Mouse (Mus musculus): ENCODE measurements at regions not wholly inside any gene's neighbourhood (a gene's known extent, or its start where the extent isn't known, plus 50 kb on each side); places are given as distances from the start of the nearest gene placed in this dataset.

DNA sequence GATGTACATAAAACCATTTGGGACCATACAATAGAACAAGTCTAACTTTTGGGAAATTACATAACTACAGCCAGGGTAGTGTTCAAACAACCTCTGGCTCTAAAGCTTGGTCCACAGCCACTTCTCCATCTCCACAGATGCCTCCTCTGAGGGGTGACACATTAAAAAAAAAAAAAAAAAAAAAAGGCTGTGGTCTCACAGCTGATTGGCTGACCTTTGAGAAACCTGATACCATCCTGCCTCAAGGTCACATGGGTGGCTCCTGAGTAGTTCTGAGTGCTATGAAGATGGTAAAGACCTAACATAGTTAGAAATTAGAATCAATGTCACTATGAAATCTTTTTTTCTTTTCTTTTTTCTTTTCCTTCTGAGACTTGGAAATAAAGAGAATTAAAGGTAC, 102.4 kb downstream of the Tmem182 start:
- no peak overlapping the region for H3K27ac ChIP-seq (ENCODE audit: low read length)
- H3K9me3 ChIP-seq (ENCODE audit: control insufficient read depth, low read length) = no peaks in the 10 kb centered on the region
- H3K4me1 ChIP-seq (replicated peaks; ENCODE audit: control insufficient read depth, insufficient read depth, low read length) = no peaks in the 10 kb centered on the region
- no peak overlapping the region for H3K9ac ChIP-seq (replicated peaks; ENCODE audit: low read depth, low read length)
- no peaks in the 10 kb centered on the region for H3K27me3 ChIP-seq (replicated peaks; ENCODE audit: control insufficient read depth, insufficient read depth, low read length)
- H3K4me2 ChIP-seq (ENCODE audit: low read length) = no peak overlapping the region
- H3K4me3 ChIP-seq (replicated peaks; ENCODE audit: low read length) = no peak overlapping the region
- ATAC-seq = no peak
- no peaks in the 10 kb centered on the region for H3K36me3 ChIP-seq (ENCODE audit: control insufficient read depth, insufficient read depth)

GRCm38 (mm10) chr1:40913591-40913990, 108.2 kb downstream of the Tmem182 start:
- peak; percentile 69 for ATAC-seq
- Histone ChIP-seq H3K4me1 (replicated peaks; ENCODE audit: control insufficient read depth, insufficient read depth, low read length) (peaks cover 6% of the 10 kb centered on the region), H3K27ac (ENCODE audit: low read length) (no peak overlapping the region; the same call in 1 of the 2 replicates), H3K4me2 (ENCODE audit: low read length) (no peak overlapping the region), H3K9ac (replicated peaks; ENCODE audit: low read depth, low read length) (no peak overlapping the region), H3K4me3 (replicated peaks; ENCODE audit: low read length) (no peak overlapping the region), H3K9me3 (ENCODE audit: control insufficient read depth, low read length) (no peaks in the 10 kb centered on the region), H3K36me3 (ENCODE audit: control insufficient read depth, insufficient read depth) (no peaks in the 10 kb centered on the region), H3K27me3 (replicated peaks; ENCODE audit: control insufficient read depth, insufficient read depth, low read length) (no peaks in the 10 kb centered on the region)
- 38% methylated on average over 3 of the region's 3 CpGs for WGBS

DNA sequence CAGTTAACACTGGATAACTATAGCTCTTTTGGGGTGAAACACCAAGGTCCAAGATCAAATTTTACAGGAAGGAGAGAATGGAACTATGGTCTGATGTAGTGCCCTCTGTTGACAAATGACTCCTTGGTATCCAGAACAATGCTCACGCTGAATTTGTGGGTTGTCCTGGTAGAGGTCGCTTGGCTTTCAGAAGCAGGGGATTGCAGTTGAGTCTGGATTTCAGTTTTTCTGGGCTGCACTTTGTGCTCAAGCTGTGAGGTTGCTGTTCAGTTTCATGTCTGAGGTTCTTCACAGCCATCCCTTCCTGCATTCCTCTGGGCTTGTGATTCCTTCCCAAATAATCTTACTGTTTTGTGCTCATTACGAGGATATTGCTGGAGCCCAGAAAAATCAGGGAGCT, 118.9 kb downstream of the Tmem182 start:
- H3K4me3 ChIP-seq (replicated peaks; ENCODE audit: low read length) = no peak overlapping the region
- H3K27me3 ChIP-seq (replicated peaks; ENCODE audit: control insufficient read depth, insufficient read depth, low read length) = no peaks in the 10 kb centered on the region

GRCm38 (mm10) chr1:40924780-40925179, 119.4 kb downstream of the Tmem182 start:
- H3K4me1 ChIP-seq (replicated peaks; ENCODE audit: control insufficient read depth, insufficient read depth, low read length) = no peaks in the 10 kb centered on the region
- no peaks in the 10 kb centered on the region for H3K9me3 ChIP-seq (ENCODE audit: control insufficient read depth, low read length)
- H3K27ac ChIP-seq (ENCODE audit: low read length) = no peak overlapping the region
- WGBS = 26% methylated on average over 7 of the region's 7 CpGs
- no peak overlapping the region for H3K4me3 ChIP-seq (replicated peaks; ENCODE audit: low read length)
- H3K4me2 ChIP-seq (ENCODE audit: low read length) = no peak overlapping the region
- H3K27me3 ChIP-seq (replicated peaks; ENCODE audit: control insufficient read depth, insufficient read depth, low read length) = no peaks in the 10 kb centered on the region
- no peak for ATAC-seq
- no peaks in the 10 kb centered on the region for H3K36me3 ChIP-seq (ENCODE audit: control insufficient read depth, insufficient read depth)
- no peak overlapping the region for H3K9ac ChIP-seq (replicated peaks; ENCODE audit: low read depth, low read length)

More for the DNA sequence above, 118.9 kb downstream of the Tmem182 start:
- no peaks in the 10 kb centered on the region for H3K4me1 ChIP-seq (replicated peaks; ENCODE audit: control insufficient read depth, insufficient read depth, low read length)
- no peaks in the 10 kb centered on the region for H3K36me3 ChIP-seq (ENCODE audit: control insufficient read depth, insufficient read depth)
- H3K4me2 ChIP-seq (ENCODE audit: low read length) = no peak overlapping the region
- H3K9me3 ChIP-seq (ENCODE audit: control insufficient read depth, low read length) = no peaks in the 10 kb centered on the region
- no peak for ATAC-seq
- H3K27ac ChIP-seq (ENCODE audit: low read length) = no peak overlapping the region
- WGBS = 61% methylated on average over 3 of the region's 3 CpGs
- no peak overlapping the region for H3K9ac ChIP-seq (replicated peaks; ENCODE audit: low read depth, low read length)

DNA sequence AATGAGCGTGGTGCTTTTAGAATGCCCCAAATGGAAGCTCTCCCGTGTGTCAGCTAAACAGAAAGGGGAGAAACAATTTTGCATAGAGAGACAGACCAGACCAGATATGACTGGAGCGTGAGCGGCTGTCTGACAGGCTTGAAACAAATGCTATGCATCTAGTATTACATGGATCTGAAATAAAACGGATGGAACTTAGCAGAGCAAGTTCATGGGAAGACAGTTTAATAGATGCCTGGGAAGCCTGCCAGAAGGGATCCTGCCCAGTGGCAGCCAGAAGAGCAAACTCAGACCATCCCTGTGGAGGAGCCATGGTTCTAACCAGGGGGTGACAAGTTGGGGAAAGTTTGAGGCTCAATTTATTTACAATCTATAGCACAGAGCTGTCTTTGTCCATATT, 126.0 kb downstream of the Tmem182 start:
- Histone ChIP-seq H3K4me1 (replicated peaks; ENCODE audit: control insufficient read depth, insufficient read depth, low read length) (no peaks in the 10 kb centered on the region), H3K36me3 (ENCODE audit: control insufficient read depth, insufficient read depth) (no peaks in the 10 kb centered on the region), H3K9ac (replicated peaks; ENCODE audit: low read depth, low read length) (no peak overlapping the region), H3K27me3 (replicated peaks; ENCODE audit: control insufficient read depth, insufficient read depth, low read length) (no peaks in the 10 kb centered on the region), H3K4me3 (replicated peaks; ENCODE audit: low read length) (no peak overlapping the region), H3K9me3 (ENCODE audit: control insufficient read depth, low read length) (no peaks in the 10 kb centered on the region), H3K4me2 (ENCODE audit: low read length) (no peak overlapping the region), H3K27ac (ENCODE audit: low read length) (no peak overlapping the region)
- WGBS = 78% methylated on average over 5 of the region's 5 CpGs
- no peak for ATAC-seq

DNA sequence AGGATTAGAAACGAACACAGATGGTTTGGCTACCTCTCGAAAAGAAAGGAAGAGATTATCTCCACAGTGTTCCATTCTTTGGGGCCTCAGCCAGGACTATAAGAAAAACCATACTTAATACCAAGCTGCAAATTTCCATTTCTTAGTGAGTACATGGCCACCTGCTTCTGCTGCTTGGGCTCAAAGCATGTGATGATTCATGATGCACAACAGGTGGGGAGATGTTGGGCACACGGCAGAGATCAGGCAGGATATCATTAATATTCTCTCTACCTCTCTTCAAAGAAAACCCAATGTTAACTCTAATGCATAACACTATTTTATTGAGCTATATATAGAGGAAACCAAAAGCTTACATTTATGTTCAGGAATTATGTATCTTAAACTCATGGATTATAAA, 131.3 kb downstream of the Tmem182 start:
- Histone ChIP-seq H3K27ac (ENCODE audit: low read length) (no peak overlapping the region), H3K4me3 (replicated peaks; ENCODE audit: low read length) (no peak overlapping the region), H3K36me3 (ENCODE audit: control insufficient read depth, insufficient read depth) (no peaks in the 10 kb centered on the region), H3K9ac (replicated peaks; ENCODE audit: low read depth, low read length) (no peak overlapping the region), H3K4me1 (replicated peaks; ENCODE audit: control insufficient read depth, insufficient read depth, low read length) (no peaks in the 10 kb centered on the region), H3K9me3 (ENCODE audit: control insufficient read depth, low read length) (no peaks in the 10 kb centered on the region), H3K4me2 (ENCODE audit: low read length) (no peak overlapping the region), H3K27me3 (replicated peaks; ENCODE audit: control insufficient read depth, insufficient read depth, low read length) (no peaks in the 10 kb centered on the region)
- ATAC-seq = no peak
- WGBS = 67% methylated on average over 3 of the region's 3 CpGs

DNA sequence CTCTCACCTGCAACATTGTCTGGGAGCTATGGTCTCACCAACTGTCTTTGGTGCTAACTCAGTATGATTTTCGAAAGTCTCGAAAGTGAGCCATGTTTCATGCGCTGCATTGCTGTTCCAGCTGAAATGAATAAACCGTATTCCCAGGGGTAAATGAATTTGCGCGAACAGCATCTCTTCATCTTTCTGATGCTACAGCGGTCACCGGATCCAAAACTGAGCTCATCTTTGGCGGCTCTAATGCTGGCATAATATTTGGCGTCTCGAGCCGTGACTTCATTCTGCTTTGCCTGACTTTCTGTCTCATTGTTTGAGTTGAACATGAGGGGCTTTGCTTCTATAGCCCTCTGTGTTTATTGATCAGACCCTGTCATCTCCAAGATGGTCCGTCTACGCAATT, 137.3 kb downstream of the Tmem182 start:
- no peaks in the 10 kb centered on the region for H3K27me3 ChIP-seq (replicated peaks; ENCODE audit: control insufficient read depth, insufficient read depth, low read length)
- 0 out of 2 replicates have a peak, but pooled peaks cover 2% of the 10 kb centered on the region for H3K4me1 ChIP-seq (replicated peaks; ENCODE audit: control insufficient read depth, insufficient read depth, low read length)
- no peak overlapping the region for H3K4me3 ChIP-seq (replicated peaks; ENCODE audit: low read length)
- H3K9me3 ChIP-seq (ENCODE audit: control insufficient read depth, low read length) = no peaks in the 10 kb centered on the region
- no peak overlapping the region for H3K9ac ChIP-seq (replicated peaks; ENCODE audit: low read depth, low read length)
- H3K4me2 ChIP-seq (ENCODE audit: low read length) = no peak overlapping the region
- H3K36me3 ChIP-seq (ENCODE audit: control insufficient read depth, insufficient read depth) = no peaks in the 10 kb centered on the region
- 80% methylated on average over 14 of the region's 14 CpGs for WGBS
- no peak for ATAC-seq
- no peak overlapping the region for H3K27ac ChIP-seq (ENCODE audit: low read length)

GRCm38 (mm10) chr1:40943165-40943564, 137.8 kb downstream of the Tmem182 start:
- WGBS = 20% methylated on average over 7 of the region's 7 CpGs
- H3K9ac ChIP-seq (replicated peaks; ENCODE audit: low read depth, low read length) = no peak overlapping the region
- no peaks in the 10 kb centered on the region for H3K36me3 ChIP-seq (ENCODE audit: control insufficient read depth, insufficient read depth)
- H3K4me1 ChIP-seq (replicated peaks; ENCODE audit: control insufficient read depth, insufficient read depth, low read length) = 0 out of 2 replicates have a peak, but pooled peaks cover 2% of the 10 kb centered on the region
- H3K4me3 ChIP-seq (replicated peaks; ENCODE audit: low read length) = no peak overlapping the region
- no peak overlapping the region for H3K4me2 ChIP-seq (ENCODE audit: low read length)
- H3K9me3 ChIP-seq (ENCODE audit: control insufficient read depth, low read length) = no peaks in the 10 kb centered on the region
- ATAC-seq = no peak
- no peaks in the 10 kb centered on the region for H3K27me3 ChIP-seq (replicated peaks; ENCODE audit: control insufficient read depth, insufficient read depth, low read length)
- no peak overlapping the region for H3K27ac ChIP-seq (ENCODE audit: low read length)

DNA sequence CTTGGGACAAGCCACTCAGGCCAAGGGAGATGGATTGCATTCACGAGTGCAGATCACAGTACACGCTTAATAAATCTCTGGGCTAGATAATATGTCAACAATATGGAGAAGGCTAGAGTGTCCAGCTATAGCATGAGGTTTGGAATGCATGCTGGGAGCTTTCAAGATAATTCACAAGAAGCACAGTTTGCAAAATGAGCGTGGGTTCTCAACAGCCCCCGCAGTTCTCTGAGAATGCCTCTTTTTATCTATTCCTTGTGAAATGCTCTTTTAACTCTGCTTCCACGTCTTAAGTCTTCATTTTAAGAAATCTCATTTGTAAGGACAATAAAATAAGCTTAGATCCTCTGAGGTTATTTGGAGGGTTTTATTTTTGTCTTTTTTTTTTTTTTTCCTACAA, 145.2 kb downstream of the Tmem182 start:
- ATAC-seq = no peak
- H3K27me3 ChIP-seq (replicated peaks; ENCODE audit: control insufficient read depth, insufficient read depth, low read length) = no peaks in the 10 kb centered on the region
- 86% methylated on average over 5 of the region's 5 CpGs for WGBS
- H3K4me2 ChIP-seq (ENCODE audit: low read length) = no peak overlapping the region
- no peaks in the 10 kb centered on the region; the same call in 1 of the 2 replicates for H3K4me1 ChIP-seq (replicated peaks; ENCODE audit: control insufficient read depth, insufficient read depth, low read length)
- no peak overlapping the region for H3K27ac ChIP-seq (ENCODE audit: low read length)
- H3K36me3 ChIP-seq (ENCODE audit: control insufficient read depth, insufficient read depth) = no peaks in the 10 kb centered on the region
- no peaks in the 10 kb centered on the region for H3K9me3 ChIP-seq (ENCODE audit: control insufficient read depth, low read length)
- H3K4me3 ChIP-seq (replicated peaks; ENCODE audit: low read length) = no peak overlapping the region
- no peak overlapping the region for H3K9ac ChIP-seq (replicated peaks; ENCODE audit: low read depth, low read length)

DNA sequence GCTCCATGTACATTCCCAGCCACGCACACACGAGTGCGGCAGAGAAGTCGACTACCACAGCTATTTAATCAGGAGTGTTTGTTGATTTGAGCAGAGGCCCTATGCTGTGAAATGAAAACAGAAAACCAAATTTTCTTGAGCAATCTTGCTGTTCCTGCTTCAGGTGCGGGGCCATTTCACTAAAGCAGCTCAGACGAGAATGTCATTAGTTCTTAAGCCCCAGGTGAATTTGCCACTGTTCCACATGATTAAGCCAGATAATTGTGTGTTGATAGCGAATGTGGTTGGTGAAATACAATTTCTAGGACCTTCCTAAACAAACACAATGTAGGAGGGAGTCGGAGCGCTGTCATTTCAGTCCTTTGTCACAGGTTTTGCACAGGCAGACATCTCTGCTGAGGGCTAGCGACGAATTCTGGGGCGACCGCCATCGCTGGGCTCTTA, 149.3 kb downstream of the Tmem182 start:
- no peak for ATAC-seq
- H3K27me3 ChIP-seq (replicated peaks; ENCODE audit: control insufficient read depth, insufficient read depth, low read length) = no peaks in the 10 kb centered on the region
- H3K36me3 ChIP-seq (ENCODE audit: control insufficient read depth, insufficient read depth) = no peaks in the 10 kb centered on the region
- WGBS = 73% methylated on average over 14 of the region's 14 CpGs
- no peak overlapping the region for H3K9ac ChIP-seq (replicated peaks; ENCODE audit: low read depth, low read length)
- no peaks in the 10 kb centered on the region; the same call in 1 of the 2 replicates for H3K4me1 ChIP-seq (replicated peaks; ENCODE audit: control insufficient read depth, insufficient read depth, low read length)
- 0 out of 2 replicates have a peak overlapping the region, but pooled peaks have one; percentile 16 for H3K4me2 ChIP-seq (ENCODE audit: low read length)
- no peak overlapping the region for H3K4me3 ChIP-seq (replicated peaks; ENCODE audit: low read length)
- H3K9me3 ChIP-seq (ENCODE audit: control insufficient read depth, low read length) = no peaks in the 10 kb centered on the region
- H3K27ac ChIP-seq (ENCODE audit: low read length) = no peak overlapping the region

All from forebrain, embryonic 16.5 days (tissue).